Mouse (Mus musculus) CH12.LX (cell line): ENCODE data around the gene Midn. TPM values are rescaled to one million over a fixed set of nuclear protein-coding genes. Genes with fewer than 3 reads are reported as not detected.

Source experiments
- DNase-seq: peaks from one replicate; pipeline ENCODE4 v3.0.0-alpha.2; 2013; ENCODE audit errors: extremely low read depth
- H3K27ac ChIP-seq: 2 replicates; pipeline ENCODE4 v1.5.1; 2012; ENCODE audit warnings: low read depth, mild to moderate bottlenecking, control low read depth, moderate library complexity; ENCODE audit not compliant: insufficient read depth
- H3K27me3 ChIP-seq: replicated peaks from 2 replicates; pipeline ENCODE3; 2012; ENCODE audit warnings: inconsistent platforms
- H3K36me3 ChIP-seq, 2 experiments: replicated peaks in 1 of 2; 2 replicates each; pipeline versions ENCODE3 to v1.6.1; 2012; ENCODE audit warnings: inconsistent platforms in 1 of 2, low read length in 1 of 2, mild to moderate bottlenecking in 1 of 2, mixed read lengths in 1 of 2, moderate library complexity in 1 of 2; ENCODE audit not compliant: control insufficient read depth in 1 of 2, insufficient read depth in 1 of 2
- H3K4me1 ChIP-seq, 2 experiments: 2 replicates each; pipeline ENCODE4 v1.6.1; 2012; ENCODE audit warnings: inconsistent platforms in 1 of 2, moderate library complexity in 1 of 2; ENCODE audit not compliant: insufficient read depth in 2 of 2, control insufficient read depth in 1 of 2
- H3K4me2 ChIP-seq: 2 replicates; pipeline ENCODE4 v1.6.1; 2012; ENCODE audit warnings: low read depth, mild to moderate bottlenecking, control low read depth; ENCODE audit not compliant: poor library complexity, insufficient read depth, severe bottlenecking
- H3K4me3 ChIP-seq, 3 experiments: fragments of 150-350 bp in 1 of 3; sonication (generic) in 1 of 3; replicated peaks in 1 of 3; 2 replicates each; pipeline versions ENCODE3 to v1.5.1; 2011 to 2012; ENCODE audit warnings: low read depth in 2 of 3, low read length in 2 of 3, mild to moderate bottlenecking in 2 of 3, moderate library complexity in 2 of 3, control low read depth in 1 of 3, improper control_type of control experiment in 1 of 3, inconsistent platforms in 1 of 3, mixed read lengths in 1 of 3; ENCODE audit not compliant: poor library complexity in 1 of 3
- H3K79me2 ChIP-seq: replicated peaks from 2 replicates; pipeline ENCODE4 v1.6.1; 2012; ENCODE audit warnings: mild to moderate bottlenecking, moderate library complexity; ENCODE audit not compliant: control insufficient read depth, poor library complexity, insufficient read depth, severe bottlenecking; ENCODE audit errors: extremely low read depth
- H3K9ac ChIP-seq: 2 replicates; pipeline ENCODE4 v1.6.1; 2012; ENCODE audit warnings: low read depth, mild to moderate bottlenecking, control low read depth, moderate library complexity; ENCODE audit not compliant: insufficient read depth
- H3K9me3 ChIP-seq: replicated peaks from 2 replicates; pipeline ENCODE3; 2012; ENCODE audit warnings: low read length, inconsistent platforms, mixed read lengths
- CHD1 ChIP-seq: IDR thresholded peaks from 2 replicates; pipeline ENCODE4 v1.6.1; 2012; ENCODE audit warnings: low read depth, low read length, improper control_type of control experiment, inconsistent platforms
- CTCF ChIP-seq, 2 experiments: IDR thresholded peaks in 1 of 2; conservative IDR thresholded peaks in 1 of 2; 2 replicates each; pipeline ENCODE4 v1.5.1; 2011 to 2012; ENCODE audit warnings: low read depth in 2 of 2, low read length in 2 of 2, improper control_type of control experiment in 1 of 2, inconsistent platforms in 1 of 2, mild to moderate bottlenecking in 1 of 2, moderate library complexity in 1 of 2
- ELF1 ChIP-seq: IDR thresholded peaks from 2 replicates; pipeline ENCODE4 v1.6.1; 2014; ENCODE audit warnings: low read depth, mild to moderate bottlenecking, inconsistent platforms, low read length, improper control_type of control experiment
- EP300 ChIP-seq: IDR thresholded peaks from 2 replicates; pipeline ENCODE4 v1.6.1; 2011; ENCODE audit warnings: low read length, improper control_type of control experiment
- HCFC1 ChIP-seq: IDR thresholded peaks from 2 replicates; pipeline ENCODE4 v1.6.1; 2012; ENCODE audit warnings: low read depth, mild to moderate bottlenecking, inconsistent platforms, low read length, improper control_type of control experiment
- JUN ChIP-seq: IDR thresholded peaks from 2 replicates; pipeline ENCODE4 v1.6.1; 2011; ENCODE audit warnings: low read depth, mild to moderate bottlenecking, low read length, improper control_type of control experiment, moderate library complexity; ENCODE audit not compliant: insufficient read depth
- JUND ChIP-seq: conservative IDR thresholded peaks from 2 replicates; pipeline ENCODE4 v1.6.1; 2011; ENCODE audit warnings: low read depth, low read length, improper control_type of control experiment
- KAT2A ChIP-seq: IDR thresholded peaks from 2 replicates; pipeline ENCODE4 v1.6.1; 2012; ENCODE audit warnings: low read length, improper control_type of control experiment, inconsistent platforms; ENCODE audit not compliant: insufficient replicate concordance
- MAFK ChIP-seq: IDR thresholded peaks from 2 replicates; pipeline ENCODE4 v1.6.1; 2011; ENCODE audit warnings: low read length, improper control_type of control experiment; ENCODE audit not compliant: insufficient replicate concordance
- MAX ChIP-seq: IDR thresholded peaks from 2 replicates; pipeline ENCODE4 v1.6.1; 2011; ENCODE audit warnings: low read length, improper control_type of control experiment
- MAZ ChIP-seq: IDR thresholded peaks from 2 replicates; pipeline ENCODE4 v1.6.1; 2012; ENCODE audit warnings: low read depth, mild to moderate bottlenecking, inconsistent platforms, low read length, improper control_type of control experiment, moderate library complexity
- NELFE ChIP-seq: IDR thresholded peaks from 2 replicates; pipeline ENCODE4 v1.6.1; 2011; ENCODE audit warnings: low read depth, low read length, improper control_type of control experiment
- PAX5 ChIP-seq: IDR thresholded peaks from 2 replicates; pipeline ENCODE4 v1.6.1; 2012; ENCODE audit warnings: low read length, inconsistent platforms, mixed read lengths
- POLR2A ChIP-seq: IDR thresholded peaks from 2 replicates; pipeline ENCODE4 v1.6.1; 2011; ENCODE audit warnings: low read depth, mild to moderate bottlenecking, improper control_type of control experiment, low read length
- RAD21 ChIP-seq: IDR thresholded peaks from 2 replicates; pipeline ENCODE4 v1.6.1; 2011; ENCODE audit warnings: low read depth, mild to moderate bottlenecking, low read length, improper control_type of control experiment, moderate library complexity
- RCOR1 ChIP-seq: conservative IDR thresholded peaks from 2 replicates; pipeline ENCODE4 v1.6.1; 2012; ENCODE audit warnings: low read depth, mild to moderate bottlenecking, inconsistent platforms, low read length, improper control_type of control experiment
- TBP ChIP-seq: conservative IDR thresholded peaks from 2 replicates; pipeline ENCODE4 v1.6.1; 2011; ENCODE audit warnings: low read depth, low read length, improper control_type of control experiment
- USF1 ChIP-seq: IDR thresholded peaks from 2 replicates; pipeline ENCODE4 v1.6.1; 2014; ENCODE audit warnings: low read depth, mild to moderate bottlenecking, inconsistent platforms, low read length, improper control_type of control experiment
- USF2 ChIP-seq: conservative IDR thresholded peaks from 2 replicates; pipeline ENCODE4 v1.6.1; 2011; ENCODE audit warnings: low read depth, low read length, improper control_type of control experiment
- ZMIZ1 ChIP-seq: IDR thresholded peaks from 2 replicates; pipeline ENCODE4 v1.6.1; 2012; ENCODE audit warnings: low read depth, mild to moderate bottlenecking, inconsistent platforms, low read length, improper control_type of control experiment
- dilution Hi-C: fragments of 300-500 bp; cut with MboI; formaldehyde crosslinking; loops from 2 replicates; pipeline ENCODE4 v1.14.3; 2020; ENCODE audit warnings: low sequenced_read_pairs; ENCODE audit not compliant: extremely low pct_unique_long_range_greater_than_20kb, extremely low pct_ligation_motif_present
- in situ Hi-C: fragments of 300-500 bp; cut with MboI; formaldehyde crosslinking; loops from 3 replicates; pipeline ENCODE4 v1.14.3; 2019; ENCODE audit warnings: low sequenced_read_pairs, low pct_ligation_motif_present, low pct_unique_long_range_greater_than_20kb, mixed read lengths
- polyA plus RNA-seq: library from polyadenylated mRNA; unstranded; fragments of >175 nt; gene quantifications from 2 replicates; pipeline ENCODE4 v1.2.1, GENCODE M21; 2012; ENCODE audit warnings: low read depth; ENCODE audit not compliant: insufficient read length
- total RNA-seq, 2 experiments: library from RNA; depleted of rRNA; stranded (reverse); fragments of 300-350 nt in 1 of 2; fragments of >200 nt in 1 of 2; gene quantifications; 2 replicates each; pipeline ENCODE4 v1.2.3; 2012 to 2014

Midn gene
- total and polyA plus RNA-seq, 3 experiments: 4.7 to 33.2 (median 16.2) TPM

- Histone ChIP-seq H3K4me3 (no peak overlapping the region), H3K36me3 (peaks cover 25 to 45% of the 10 kb centered on the region in 2 experiments), H3K79me2 (peaks cover 16% of the 10 kb centered on the region), H3K9me3 (no peaks in the 10 kb centered on the region), H3K27me3 (no peaks in the 10 kb centered on the region), H3K4me1 (peaks cover 11 to 56% of the 10 kb centered on the region in 2 experiments), H3K9ac (no peak overlapping the region), H3K27ac (no peak overlapping the region), H3K4me2 (no peak overlapping the region)
- no peak for TF ChIP-seq POLR2A
- TF ChIP-seq JUND: no peak
- TF ChIP-seq EP300: no peak
- TF ChIP-seq PAX5: no peak
- TF ChIP-seq MAFK: no peak
- TF ChIP-seq HCFC1: no peak
- TF ChIP-seq ELF1: no peak
- no peak for TF ChIP-seq CHD1
- no peak for TF ChIP-seq USF1
- TF ChIP-seq ZMIZ1: no peak
- TF ChIP-seq USF2: no peak
- no peak for TF ChIP-seq NELFE
- no peak for TF ChIP-seq JUN
- TF ChIP-seq RAD21: no peak
- no peak for TF ChIP-seq MAZ
- no peak for TF ChIP-seq CTCF (conservative IDR thresholded peaks at IDR 0.05 in 1 of 2, IDR thresholded peaks at IDR 0.05 in 1 of 2; ENCODE audit: low read depth in 2 of 2, low read length in 2 of 2)
- TF ChIP-seq TBP: no peak
- in situ Hi-C loops: no loop called here
- DNase-seq: no peak
- dilution Hi-C loops: no loop called here
Measured at GRCm38 (mm10) chr10:80171252-80171651, 23.2 kb downstream of the Midn start.

GRCm38 (mm10) chr10:80171760-80172526 is 23.9 kb downstream of the Midn start:
- dilution Hi-C loops (no loop called here), in situ Hi-C loops (no loop called here)
- Histone ChIP-seq H3K27me3 (no peaks in the 10 kb centered on the region), H3K27ac (peak overlapping the region; percentile 0; the same call in 1 of the 2 replicates), H3K9me3 (no peaks in the 10 kb centered on the region), H3K79me2 (peaks cover 16% of the 10 kb centered on the region), H3K4me2 (peak overlapping the region; percentile 23; the same call in 1 of the 2 replicates), H3K4me1 (peaks cover 11 to 51% of the 10 kb centered on the region in 2 experiments), H3K9ac (peak overlapping the region; percentile 62), H3K36me3 (peaks cover 27 to 52% of the 10 kb centered on the region in 2 experiments), H3K4me3 (peak overlapping the region; percentile 12 to 62 (median 12))
- no peak for DNase-seq
- TF ChIP-seq ZMIZ1 (no peak), CTCF (conservative IDR thresholded peaks at IDR 0.05 in 1 of 2, IDR thresholded peaks at IDR 0.05 in 1 of 2; ENCODE audit: low read depth in 2 of 2, low read length in 2 of 2) (no peak), KAT2A (no peak), RCOR1 (no peak), MAX (no peak)
